Mouse (Mus musculus) NIH3T3 (cell line): Measurements from ENCODE around the gene Ppt2.

Experiments used
- DNase-seq: peaks from one replicate; pipeline ENCODE4 v3.0.0-alpha.2; 2012; ENCODE audit warnings: low read depth

Ppt2 gene

DNA sequence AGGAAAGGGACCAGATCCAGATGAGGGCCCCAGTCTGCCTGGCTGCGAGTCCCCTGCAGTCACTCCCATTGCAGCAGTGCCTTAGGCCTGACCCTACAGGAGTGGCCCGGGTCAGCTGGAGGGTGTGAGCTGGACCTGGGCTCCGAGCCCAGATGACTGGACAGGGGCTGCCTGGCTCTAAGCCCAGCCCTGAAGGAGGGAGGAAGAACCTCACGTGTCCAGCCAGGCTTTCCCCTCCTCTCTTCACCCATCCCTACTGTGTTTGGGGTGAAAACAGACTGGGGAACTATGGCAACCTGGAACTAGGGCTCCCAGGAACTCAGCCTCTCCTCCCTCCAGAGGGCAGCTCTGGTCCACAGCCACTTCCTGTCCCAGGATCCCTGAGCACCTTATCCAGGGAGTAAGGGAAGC lies 27.3 kb upstream of the Ppt2 start:
- DNase-seq: peak; percentile 98

DNA sequence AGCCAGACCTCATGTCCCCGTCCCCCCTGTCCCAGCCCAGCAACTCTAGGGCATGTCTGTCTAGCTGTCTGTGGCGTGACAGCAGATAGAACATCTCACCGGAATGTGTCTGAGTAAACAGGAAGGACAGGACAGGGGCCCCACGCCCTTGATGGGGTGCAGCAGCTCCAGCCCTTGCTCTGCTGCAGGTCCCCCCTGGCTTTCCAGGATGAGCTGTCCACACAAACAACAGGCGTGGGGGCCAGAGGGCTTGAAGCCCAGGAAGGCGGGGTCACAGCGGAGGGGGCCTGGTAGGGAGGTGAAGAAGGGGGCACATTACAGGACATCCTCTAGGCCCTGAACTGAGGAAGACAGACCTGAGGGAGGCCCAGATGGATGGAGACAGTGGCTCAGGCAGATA lies 26.9 kb upstream of the Ppt2 start:
- no peak for DNase-seq

DNA sequence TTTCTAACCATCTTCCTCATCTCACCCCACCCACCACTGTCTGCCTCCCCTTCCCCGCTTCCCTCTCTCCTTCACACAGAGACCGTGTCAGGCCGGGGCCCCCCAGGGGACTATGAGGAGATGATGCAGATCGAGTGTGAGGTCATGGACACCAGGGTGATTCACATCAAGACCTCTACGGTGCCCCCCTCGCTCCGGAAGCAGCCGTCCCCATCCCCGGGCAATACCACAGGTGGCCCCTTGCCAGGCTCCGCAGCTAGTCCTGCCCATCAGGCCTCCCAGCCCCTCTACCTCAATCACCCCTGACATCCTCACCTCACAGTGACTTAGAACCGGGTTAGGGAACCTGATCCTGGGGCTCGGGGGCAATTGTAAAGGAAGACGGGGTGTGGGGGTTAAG lies 26.1 kb upstream of the Ppt2 start:
- DNase-seq: no peak

DNA sequence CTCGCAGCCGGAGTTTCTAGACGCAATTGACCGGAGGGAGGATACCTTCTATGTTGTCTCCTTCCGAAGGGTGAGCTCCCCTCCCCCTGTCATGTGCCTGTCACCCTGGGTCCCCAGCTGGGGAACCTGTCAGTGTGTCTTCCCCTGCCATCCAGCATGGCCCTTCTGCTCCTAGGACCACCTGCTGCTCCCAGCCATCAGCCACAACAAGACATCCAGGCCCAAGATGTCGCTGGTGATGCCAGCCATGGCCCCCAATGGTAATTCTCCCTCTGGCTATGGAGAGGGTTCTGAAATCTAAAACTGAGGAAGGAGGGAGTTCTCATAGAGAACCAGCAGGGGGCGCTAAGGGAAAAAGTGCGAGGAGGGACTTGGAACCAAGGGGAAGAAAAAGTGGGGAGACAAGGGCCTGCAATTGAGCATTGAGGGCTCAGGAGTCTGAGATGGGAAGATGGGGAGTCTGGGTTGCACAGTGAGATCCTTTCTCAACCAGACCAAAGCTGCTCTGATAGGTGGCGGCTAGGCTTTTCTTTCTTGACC lies 25.5 kb upstream of the Ppt2 start:
- DNase-seq: peak; percentile 84

DNA sequence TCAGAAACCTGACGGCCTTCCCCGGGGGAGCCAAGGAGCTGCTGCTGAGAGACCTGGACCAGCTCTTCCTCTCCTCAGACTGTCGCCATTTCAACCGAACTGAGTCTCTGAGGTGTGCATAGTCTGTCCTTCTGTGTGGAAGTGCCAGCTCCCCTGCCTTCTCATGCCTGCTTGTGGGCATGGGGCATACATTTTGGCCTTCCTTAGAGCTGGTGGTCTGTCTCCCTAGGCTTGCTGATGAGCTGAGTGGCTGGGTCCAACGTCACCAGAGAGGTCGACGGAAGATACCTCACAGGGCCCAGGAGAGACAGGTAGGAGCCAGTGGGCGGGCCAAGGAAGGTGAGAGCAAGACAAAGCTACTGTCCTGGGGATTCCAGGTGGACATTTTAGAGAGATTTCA lies 24.7 kb upstream of the Ppt2 start:
- no peak for DNase-seq

DNA sequence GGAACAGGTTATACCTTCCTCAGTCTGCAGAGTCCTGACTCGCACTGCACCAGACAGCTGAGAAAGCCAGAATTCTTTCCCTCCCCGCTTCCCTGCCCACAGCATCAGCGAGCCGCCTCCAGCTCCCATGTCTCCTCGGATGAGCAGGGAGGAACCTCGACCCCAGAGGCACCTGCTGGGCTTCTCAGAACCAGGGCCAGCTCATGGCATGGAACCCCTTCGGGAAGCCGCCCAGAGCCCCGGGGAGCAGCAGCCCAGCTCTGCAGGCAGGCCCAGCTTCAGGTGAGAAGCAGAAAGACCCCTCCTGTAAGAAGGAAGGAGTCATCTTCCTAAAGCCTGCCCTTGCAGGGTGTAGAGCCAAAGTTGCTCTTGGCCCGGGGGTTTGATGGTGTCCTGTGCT lies 24.2 kb upstream of the Ppt2 start:
- DNase-seq: no peak

DNA sequence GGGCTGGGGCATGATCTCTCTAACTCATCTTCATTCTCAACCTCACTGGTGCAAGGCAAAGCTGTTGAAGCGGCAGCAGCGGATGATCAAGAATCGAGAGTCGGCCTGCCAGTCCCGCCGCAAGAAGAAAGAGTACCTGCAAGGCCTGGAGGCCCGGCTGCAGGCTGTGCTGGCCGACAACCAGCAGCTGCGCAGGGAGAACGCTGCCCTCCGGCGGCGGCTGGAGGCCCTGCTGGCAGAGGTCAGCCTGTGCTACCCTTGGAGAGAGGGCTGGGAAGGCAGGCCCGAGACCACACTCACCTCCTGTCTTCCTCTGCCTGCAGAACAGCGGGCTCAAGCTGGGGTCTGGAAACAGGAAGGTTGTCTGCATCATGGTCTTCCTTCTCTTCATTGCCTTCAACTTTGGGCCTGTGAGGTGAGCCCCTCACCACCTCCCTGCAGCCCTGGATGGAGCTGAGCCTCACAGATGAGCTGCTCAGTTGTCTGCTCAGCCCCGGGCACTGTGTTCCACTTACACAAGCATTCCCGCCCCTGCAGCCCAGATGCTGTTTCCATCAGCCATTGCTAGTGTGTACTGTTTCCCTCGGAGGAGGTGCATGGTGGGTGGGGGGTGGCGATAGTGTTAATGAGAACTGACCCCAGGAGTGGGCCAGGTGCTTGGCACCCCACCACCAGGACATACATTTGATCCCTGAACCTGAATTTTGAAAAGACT lies 23.4 kb upstream of the Ppt2 start:
- DNase-seq: peak; percentile 81

DNA sequence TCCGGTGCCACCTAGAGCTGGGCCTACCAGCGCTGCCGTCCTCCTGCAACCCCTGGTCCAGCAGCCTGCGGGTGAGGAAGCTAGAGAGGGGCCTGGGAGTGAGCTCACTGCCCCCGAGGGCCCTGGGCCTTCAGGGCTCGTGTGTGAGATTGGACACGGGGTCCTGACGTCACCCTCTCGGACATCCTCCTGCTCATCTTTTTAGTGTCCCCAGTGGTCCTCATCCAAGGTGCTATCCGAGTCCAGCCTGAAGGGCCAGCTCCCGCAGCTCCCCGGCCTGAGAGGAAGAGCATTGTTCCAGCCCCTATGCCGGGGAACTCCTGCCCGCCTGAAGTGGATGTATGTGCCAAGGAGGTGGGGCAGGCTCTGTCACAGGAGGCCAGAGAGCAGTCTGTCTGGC lies 22.5 kb upstream of the Ppt2 start:
- no peak for DNase-seq

DNA sequence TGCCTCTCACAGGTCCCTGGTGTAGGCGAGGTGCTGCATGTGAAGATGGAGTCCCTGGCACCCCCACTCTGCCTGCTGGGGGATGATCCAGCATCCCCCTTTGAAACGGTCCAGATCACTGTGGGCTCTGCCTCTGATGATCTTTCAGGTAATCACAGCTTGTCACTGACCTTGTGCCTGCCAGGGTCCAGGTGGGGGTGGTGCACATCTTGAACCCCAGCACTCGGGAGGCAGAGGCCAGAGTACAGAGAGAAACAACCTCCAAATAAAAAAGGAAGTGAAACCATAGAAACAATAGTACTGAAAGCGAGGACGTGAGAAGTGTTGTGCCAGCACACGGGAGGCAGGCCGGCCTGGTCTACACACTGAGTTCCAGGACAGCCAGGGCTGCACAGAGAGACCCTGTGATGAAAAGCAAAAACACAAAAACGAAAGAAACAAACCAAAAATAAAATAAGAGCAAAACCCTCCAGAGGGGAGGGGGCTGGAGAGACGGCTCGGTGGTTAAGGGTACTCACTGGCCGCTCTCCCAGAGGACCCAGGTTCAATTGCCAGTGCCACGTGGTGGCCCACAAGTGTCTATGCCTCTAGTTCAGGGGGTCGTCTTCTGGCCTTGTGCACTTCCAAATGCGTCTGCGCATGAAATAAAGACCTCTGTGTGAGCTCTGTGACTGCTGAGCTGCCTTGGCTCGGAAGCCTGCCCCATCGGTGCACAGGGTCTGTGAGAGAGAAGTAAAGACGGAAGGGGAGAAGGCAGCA lies 21.0 kb upstream of the Ppt2 start:
- DNase-seq: no peak

DNA sequence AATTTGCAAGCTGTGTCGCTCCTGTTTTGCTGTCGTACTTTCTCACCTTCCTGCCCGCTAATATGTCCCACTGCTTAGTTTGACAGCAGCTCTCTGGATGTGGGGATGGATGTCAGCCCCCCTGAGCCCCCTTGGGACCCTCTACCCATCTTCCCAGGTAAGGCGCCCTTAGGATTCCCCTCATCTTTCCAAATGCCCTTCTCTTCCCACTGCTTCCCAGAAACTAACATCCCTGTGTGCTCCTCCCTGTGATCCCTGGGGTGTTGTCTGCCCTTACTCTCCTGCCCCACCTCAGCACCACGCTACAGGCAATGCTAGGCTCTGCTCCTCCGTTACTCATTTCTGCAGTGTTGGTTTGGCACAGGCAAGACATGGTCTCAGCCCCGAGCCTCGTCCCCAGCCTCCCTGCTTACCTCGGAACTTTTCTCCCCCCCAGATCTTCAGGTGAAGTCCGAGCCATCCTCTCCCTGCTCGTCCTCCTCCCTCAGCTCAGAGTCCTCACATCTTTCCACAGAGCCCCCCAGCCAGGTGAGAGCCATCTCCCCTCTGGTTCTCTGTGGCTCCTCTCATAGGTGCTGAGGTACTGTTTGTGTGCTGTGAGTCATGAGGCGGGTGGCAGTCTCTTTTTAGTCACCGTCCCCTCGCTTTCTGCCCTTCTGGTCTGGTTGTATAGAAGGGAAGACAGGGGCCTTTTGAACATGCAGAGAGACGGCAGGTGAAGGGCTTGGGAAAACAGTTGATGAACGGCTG lies 20.0 kb upstream of the Ppt2 start:
- no peak for DNase-seq

DNA sequence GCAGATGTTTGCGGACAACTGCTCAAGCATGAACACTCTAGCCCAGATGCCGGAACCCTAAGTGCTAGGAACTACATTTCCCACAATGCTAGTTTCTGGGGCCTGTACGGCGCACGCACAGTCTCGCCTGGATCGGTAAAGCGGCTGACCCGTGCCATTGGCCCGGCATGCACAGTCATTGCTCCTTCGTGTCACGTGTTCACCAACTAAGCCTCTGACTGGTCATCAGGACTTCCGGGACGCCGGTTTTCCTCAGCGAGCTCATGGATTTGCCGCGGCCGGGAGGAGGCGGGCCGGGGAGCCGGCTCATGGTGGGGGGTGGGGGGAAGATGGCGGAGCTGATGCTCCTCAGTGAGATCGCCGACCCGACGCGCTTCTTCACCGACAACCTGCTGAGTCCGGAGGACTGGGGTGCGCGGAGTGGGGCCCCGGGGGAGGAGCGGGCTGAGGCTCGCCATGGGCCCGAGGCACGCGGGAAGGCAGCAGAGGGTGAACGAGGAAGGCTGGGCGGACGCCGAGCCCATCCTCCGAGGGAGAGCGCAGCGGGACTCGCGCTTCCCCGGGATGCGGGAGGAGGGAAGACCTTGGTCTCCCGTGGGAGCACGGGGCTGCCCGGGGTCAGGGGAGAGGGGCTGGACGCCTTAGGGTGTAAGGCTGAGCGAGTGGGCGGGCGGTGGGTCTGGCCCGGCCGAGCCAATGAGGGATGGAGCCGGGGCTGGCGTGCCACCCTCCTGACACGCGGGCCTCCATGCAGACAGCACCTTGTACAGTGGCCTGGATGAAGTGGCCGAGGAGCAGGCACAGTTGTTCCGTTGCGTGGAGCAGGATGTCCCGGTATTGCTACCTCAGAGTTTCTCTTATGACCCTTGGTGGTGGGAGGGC lies 18.8 kb upstream of the Ppt2 start, which contains the start of gene Atf6b:
Gene Atf6b, plus strand, starts transcription at position 241 of the 882 bp plus-strand sequence.
- peak; percentile 98 for DNase-seq

DNA sequence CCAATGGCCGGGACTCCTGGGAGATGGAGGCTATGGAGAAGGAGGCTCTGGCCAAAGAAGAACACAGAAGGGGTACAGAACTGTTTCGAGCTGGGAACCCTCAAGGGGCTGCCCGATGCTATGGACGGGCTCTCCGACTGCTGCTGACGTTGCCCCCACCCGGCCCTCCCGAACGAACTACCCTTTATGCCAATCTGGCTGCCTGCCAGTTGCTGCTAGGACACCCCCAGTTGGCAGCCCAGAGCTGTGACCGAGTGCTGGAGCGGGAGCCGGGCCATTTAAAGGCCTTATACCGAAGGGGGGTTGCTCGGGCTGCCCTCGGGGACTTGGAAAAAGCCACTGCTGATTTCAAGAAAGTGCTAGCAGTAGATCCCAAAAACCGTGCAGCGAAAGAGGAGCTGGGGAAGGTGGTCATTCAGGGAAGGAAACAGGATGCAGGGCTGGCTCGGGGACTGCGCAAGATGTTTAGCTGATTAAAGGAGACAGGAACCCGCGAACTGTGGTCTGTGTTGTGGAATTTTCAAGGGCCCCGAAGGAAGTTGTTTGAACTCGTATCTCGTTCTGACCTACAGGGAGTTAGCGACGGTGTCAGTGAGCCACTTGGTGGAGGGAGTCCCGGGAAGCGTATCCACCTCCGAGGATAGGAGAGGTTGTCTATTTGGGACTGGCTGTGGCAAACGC lies 17.7 kb upstream of the Ppt2 start:
- DNase-seq: no peak

DNA sequence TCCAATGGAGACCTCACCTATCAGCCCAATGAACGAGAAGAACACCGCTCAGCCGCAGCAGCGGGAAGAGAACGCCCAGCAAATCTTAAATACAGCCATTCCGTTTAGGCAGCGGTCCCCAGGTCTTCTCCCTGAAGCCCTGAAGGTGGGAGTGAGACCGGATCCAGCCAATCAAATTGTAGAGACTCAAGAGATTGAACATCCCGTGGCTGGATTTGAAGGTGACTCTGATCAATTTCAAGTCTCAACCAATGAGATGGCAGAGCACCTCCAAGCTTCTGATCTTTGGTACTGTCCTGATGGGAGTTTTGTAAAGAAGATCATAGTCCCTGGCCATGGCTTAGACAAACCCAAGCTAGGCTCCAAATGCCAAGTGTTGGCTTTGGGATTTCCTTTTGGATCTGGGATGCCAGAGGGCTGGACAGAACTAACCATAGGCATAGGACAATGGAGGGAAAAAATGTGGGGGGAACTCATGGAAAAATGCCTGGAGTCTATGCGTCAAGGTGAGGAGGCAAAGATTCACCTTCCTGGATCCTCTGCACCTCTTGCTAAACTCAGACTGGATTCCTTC lies 17.0 kb upstream of the Ppt2 start:
- DNase-seq: no peak

DNA sequence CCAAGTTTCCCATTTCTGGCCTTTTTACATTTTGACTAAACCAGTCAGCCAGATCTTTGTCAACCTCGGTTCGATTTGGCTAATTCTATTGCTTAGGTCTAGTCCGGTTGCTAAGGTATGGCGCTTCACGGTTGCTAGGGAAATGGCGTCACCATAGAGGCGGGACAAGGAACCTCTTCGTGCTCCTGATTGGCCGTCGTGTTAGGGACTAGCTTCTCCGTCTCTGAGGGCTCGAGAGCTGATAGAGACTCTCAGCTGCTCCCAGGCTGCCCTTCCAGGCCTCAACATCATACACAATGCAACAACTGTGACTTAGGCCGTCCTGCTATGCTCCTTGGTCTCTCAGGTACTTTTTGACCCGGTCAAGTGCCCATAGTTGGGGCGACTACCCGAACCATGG lies 16.3 kb upstream of the Ppt2 start, which contains the start of gene Fkbpl:
Gene Fkbpl, plus strand, starts transcription at position 157 of the 400 bp plus-strand sequence.
- peak; percentile 98 for DNase-seq

DNA sequence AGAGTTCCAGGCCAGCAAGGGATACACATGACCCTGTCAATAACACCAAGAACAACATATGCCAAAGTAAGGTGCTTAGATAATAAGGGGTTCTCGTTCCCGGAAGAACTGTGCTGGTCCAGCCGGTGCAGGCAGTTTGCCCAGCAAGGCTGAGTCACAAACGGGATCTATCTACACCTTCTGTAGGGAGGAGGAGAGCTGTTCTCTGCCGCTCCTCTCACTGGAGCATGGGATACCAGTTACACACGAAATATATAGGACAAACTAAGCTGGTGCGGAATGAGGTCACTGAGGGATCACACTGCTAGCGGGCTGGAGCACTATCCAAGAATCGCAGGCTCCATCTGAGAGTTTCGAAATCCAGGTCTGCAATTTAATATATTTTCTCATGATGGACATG lies 15.6 kb upstream of the Ppt2 start:
- DNase-seq: peak; percentile 82

DNA sequence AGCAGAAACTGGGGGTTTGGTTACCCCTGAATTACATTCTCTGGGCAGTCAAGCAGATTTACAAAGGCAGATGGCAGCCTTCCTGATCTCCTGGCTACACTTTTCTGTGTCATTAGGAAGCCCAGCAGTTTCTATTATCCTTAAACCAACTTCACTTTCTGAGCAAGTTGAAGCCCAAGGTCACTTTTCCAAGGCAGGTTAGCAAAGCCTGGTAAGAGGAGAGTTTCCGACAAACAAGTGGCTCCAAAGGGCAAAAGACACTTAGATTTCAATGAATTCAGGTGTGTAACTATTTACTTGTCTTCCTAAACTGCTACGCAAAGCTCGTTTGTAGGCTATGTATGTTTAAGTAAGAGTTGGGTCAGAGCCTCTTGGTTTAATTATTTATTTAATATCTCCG lies 15.1 kb upstream of the Ppt2 start:
- no peak for DNase-seq

DNA sequence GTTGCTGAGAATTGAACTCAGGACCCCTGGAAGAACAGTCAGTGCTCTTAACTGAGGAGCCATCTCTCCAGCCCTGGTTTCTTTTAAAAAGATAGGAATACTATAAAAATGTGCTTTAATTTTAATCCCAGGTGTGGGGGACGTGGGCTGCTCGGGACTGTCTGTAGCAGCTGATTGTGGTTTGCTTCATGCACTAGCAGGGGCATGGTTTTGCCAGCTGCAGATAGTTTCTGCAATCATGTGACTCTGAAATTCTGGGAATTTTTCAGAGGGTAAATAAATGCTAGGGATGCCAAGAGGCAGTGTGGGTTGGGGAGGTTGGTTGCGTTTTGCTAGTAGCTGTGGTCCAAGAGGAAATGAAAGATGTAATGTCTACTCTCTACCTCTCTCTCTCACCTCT lies 13.6 kb upstream of the Ppt2 start:
- DNase-seq: peak; percentile 41

DNA sequence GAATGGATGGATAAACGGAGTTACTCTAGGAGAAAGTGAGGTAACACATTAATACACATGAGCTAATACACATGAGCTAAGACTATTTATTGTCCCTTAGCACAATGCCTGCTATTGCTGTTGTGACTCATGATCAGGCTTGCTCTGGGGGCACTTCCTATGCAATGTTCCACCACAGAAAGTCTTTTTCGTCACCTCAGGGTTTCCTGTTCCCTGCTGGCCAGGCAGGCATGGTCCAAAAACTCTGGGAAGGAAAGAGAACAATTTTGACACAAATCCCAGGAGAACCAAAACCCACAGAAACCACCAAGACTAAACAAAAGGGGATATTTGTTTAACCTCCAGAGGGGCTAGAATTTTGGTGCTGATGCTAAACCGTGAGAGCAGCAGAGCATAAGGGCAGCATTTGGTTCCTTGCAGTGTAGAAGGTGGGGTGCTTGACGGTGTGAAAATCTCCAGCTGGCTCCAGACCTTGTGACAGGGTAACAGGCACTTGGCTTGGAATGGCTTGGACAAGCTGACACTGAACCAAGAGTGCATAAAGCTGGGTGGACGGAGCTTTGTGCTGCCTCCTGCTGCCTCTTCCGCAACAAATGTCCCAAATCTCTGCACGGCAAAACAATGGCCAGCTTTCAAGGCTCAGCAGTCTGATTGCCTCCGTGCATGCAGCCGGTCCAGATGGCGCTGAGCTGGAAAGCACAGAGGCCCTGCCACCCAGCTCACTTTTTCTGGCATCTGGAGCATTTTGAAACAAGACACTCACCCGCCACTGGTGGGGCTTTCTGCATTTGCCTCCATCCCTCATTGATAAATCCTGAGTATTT lies 12.7 kb upstream of the Ppt2 start:
- peak; percentile 78 for DNase-seq

DNA sequence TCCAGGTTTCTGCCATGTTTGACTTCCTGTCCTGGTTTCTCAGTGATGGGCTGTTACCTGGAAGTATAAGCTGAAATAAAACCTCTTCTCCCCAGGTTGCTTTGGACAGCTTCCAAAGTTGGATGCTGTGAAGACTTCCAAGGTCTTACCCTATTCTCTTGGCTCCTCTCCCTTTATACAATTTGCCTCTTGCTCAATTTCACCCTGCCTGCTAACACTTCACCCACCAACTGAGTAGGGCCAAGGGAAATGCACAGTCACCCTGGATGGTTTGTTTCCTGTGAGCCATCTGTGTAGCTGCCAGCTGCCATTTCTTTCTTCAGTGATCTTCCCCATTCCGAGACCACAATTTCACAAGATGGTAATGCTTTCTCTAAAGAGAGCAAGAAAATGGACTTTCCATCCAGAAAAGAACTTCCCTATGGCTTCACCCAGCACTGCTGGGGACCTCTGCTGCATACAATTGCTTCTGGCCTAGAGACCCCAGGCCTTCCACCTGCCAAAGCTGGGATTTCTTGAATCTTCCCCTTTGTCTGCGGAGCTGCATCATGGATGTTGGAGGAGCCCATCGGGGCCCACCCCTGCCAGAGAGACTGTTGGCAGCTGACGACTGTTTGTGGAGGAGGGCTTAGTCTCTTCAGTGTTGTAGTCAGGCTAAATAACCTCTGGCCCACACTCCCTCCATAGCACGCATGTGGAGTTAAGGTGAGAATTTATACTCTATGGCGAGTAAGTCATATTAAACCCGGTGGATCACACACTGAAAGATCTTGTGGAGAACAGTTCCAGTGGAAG lies 11.3 kb upstream of the Ppt2 start:
- peak; percentile 53 for DNase-seq
